Mouse (Mus musculus): Measurements from ENCODE around the gene C130032M10Rik.
"Not testable (repeated sequence)": the region's sequence is repeated elsewhere in the genome, so short reads cannot be mapped to it uniquely, and the experiment has no call there.

C130032M10Rik gene

DNA sequence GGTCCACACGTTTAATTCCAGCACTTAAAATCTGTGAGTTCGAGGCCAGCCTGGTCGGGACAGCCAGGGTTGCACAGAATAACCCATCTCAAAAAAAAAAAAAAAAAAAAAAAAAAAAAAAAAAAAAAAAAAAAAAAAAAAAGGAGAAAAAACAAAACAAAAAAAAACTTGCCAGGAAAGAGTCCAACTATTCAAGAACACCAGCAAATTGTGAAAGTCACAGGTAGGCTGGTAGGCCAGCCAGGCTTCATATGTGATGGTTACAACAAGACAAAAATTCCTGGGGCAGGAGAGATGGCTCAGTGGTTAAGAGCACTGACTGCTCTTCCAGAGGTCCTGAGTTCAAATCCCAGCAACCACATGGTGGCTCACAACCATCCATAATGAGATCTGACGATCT lies 5.0 kb downstream of the C130032M10Rik start:
- not testable (repeated sequence) for DNase-seq

- peak; percentile 38 for DNase-seq
Measured at GRCm38 (mm10) chr9:114522041-114522440, 6.5 kb downstream of the C130032M10Rik start.

DNA sequence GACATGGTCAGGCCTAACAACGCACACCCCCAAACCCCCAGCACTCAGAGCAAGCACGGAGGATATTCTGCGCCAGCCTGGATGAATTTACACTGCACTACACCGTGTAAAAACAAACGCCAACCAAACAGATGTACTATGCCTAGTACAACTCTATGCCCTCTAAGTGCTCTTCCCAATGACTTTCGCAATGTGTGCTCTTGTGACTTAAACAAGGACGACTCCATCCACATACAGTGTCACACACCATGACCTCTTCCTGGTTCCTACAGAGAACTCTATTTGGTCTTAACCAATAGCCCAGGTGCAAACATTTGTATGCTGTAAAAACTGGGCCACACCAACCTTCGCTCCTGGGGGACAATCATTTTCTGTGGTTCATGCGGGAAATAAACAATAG lies 7.0 kb downstream of the C130032M10Rik start:
- DNase-seq, result no peak

GRCm38 (mm10) chr9:114525073-114525633 lies 9.7 kb downstream of the C130032M10Rik start:
- no peak for DNase-seq

DNA sequence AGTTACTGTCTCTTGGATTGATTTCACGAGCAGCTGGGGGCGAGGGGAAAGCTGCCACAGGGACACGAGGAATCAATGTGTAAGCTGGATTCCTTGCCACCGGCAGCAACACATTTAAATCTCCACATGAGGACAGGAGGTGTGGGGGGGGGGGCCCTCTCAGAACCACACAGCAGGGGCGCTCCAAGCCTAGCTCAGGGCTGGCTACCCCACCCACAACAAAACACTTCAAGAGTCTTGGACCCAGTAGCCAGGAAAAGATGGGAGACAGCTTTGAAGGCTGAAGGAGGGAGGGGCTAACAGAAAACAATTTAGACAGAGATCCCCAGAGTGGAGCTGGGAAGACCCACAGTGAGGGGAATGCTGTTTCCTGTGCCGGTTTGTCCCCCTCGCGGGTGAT lies 10.4 kb downstream of the C130032M10Rik start:
- peak; percentile 58 for DNase-seq

- peak; percentile 56 for DNase-seq
Measured at GRCm38 (mm10) chr9:114526581-114526980, 11.1 kb downstream of the C130032M10Rik start.

- DNase-seq, result peak; percentile 87
Measured at GRCm38 (mm10) chr9:114527085-114527484, 11.6 kb downstream of the C130032M10Rik start.

DNA sequence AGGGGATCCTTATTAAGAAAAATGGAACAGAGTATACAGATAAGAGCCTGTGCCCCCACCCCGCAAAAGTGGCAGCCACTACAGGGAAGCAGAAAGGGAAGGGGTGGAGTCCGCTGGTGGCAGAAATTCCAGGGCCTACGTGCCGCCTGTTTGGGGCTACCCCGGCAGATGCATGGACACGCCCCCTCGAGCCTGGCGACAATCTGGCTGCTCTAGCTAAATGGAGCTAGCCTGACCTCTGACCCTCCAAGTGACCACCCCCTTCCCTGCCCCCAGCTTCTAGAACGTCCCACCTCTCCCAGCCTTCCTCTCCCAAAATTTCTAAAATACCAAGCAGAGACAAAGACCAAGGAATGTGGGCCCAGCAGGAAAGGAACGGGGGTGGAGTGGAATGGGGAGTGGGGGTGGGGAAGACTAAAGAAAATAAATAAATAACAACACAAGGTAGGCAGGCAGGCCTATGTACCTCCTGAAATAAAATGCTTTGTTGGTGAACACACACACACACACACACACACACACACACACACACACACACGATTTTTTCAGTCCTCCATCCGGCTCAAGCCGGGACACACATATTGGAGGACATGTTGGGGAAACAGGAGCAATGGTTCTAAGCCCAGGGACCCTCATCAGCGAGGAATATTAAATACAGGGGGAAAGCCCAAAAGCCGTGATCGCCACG lies 12.6 kb downstream of the C130032M10Rik start:
- peak; percentile 73 for DNase-seq

- DNase-seq, result no peak
Measured at GRCm38 (mm10) chr9:114528680-114529048, 13.2 kb downstream of the C130032M10Rik start.

GRCm38 (mm10) chr9:114531276-114531675 lies 15.8 kb downstream of the C130032M10Rik start:
- DNase-seq, result peak; percentile 56

- DNase-seq, result no peak
Measured at GRCm38 (mm10) chr9:114533848-114534247, 18.4 kb downstream of the C130032M10Rik start.

- DNase-seq, result no peak
Measured at GRCm38 (mm10) chr9:114534747-114535517, 19.4 kb downstream of the C130032M10Rik start.

GRCm38 (mm10) chr9:114536628-114537027 lies 21.1 kb downstream of the C130032M10Rik start:
- no peak for DNase-seq

- DNase-seq, result no peak
Measured at GRCm38 (mm10) chr9:114538996-114539563, 23.6 kb downstream of the C130032M10Rik start.

- DNase-seq, result no peak
Measured at GRCm38 (mm10) chr9:114541279-114541741, 25.8 kb downstream of the C130032M10Rik start.

DNA sequence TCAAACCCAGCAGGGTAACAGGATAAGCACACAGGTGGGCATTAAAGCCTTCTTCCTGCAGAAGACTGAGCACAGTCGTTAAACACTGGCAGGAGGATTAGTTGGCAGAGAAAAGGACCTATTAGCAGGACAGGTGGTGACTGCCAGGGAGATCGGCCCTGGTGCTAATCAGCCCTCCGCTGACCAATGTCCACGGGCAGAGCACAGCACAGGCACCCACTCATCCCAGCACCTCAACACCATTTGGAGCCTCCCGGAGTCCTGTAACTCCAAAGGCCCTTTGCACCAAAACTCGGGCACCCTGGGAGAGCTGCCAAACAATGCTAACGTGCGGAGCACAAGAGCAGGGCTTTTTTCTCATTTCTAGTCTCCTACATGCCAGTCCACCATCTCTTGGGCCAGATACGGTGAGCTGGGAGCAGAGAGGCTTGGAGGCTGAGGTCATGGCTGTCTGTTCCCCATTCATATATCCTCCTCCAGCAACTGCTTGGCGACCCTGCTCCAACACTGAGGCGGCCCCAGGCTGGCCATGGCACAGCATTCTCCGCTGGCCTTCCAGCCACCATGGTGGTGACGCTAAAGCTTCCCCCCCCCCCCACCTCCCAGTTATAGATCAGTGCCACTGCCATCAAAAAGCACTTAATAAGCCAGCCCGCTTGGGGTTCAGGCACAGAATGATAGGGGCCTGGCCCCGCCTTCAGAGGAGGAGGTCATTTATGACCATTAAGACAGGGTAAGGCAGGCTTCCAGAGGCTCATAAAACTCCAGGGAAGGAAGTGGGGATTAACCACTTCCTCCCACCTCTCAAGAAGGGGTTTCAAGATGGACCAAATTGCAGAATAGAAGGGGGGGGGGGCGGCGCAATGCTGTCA lies 28.6 kb downstream of the C130032M10Rik start:
- no peak for DNase-seq

DNA sequence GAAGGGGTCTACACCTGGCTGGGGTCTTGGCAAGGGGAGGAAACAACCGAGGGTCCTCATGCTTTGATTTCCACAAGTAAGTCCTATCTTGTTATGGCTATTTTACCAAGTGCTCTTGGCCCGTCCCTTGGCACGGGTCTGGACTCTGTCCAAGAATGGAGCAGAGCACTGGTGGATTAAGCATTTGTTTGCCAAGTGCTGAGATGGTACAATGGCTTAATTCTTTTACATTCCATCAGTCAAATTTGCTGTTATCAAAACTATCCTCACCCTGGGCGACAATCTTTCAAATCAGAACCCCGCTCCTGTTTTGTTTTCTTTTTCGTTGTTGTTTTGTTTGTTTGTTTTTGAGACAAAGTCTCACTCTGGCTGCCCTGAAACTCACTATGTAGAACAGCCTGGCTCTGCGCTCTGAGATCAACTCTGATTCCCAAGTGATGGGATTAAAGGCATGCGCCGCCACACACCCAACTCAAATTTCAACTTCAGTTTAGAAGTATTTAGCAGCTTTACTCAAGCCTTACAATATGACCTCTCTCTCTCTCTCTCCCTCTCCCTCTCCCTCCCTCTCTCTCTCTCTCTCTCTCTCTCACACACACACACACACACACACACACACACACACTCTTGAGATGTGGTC lies 29.4 kb downstream of the C130032M10Rik start:
- no peak for DNase-seq

DNA sequence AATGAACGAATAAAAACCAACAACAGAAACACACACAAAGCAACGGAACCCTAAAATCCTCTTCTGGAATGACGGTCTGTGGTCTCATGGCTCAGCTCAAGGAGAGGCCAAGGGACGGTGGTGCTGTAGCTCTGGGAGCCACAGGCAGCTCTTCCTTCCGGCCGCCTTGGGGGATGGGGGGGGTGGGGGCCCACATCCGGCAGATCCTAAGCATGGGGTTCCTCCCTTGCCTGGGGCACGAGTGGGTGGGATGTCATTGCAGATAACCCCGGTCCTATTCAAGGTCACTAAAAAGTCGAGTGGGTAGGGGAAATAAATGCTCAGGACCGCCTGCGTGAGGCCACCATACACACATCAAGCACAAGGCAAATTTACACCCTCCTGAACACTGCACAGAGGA lies 31.3 kb downstream of the C130032M10Rik start:
- DNase-seq, result no peak

DNA sequence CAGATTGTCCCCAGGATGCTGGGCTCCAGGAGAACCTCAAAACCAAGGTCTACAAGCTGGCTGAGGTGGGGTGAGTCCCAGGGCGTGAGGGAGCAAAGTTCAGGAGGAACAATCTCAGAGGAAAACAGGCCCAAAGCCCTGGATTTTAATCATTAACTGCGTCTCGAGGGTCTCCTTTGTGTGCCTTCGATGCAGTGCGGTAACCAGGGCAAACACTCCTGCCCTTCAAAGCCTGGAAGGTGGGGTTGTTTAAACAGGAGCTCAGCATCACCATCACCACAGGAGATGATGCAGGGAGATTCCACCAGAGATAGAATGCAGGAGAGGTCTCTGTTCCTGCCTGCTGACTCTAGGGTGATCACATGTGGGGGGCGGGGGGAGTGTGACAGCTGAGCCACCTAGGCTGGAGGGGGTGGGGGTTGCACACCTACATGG lies 32.2 kb downstream of the C130032M10Rik start:
- DNase-seq, result no peak

DNA sequence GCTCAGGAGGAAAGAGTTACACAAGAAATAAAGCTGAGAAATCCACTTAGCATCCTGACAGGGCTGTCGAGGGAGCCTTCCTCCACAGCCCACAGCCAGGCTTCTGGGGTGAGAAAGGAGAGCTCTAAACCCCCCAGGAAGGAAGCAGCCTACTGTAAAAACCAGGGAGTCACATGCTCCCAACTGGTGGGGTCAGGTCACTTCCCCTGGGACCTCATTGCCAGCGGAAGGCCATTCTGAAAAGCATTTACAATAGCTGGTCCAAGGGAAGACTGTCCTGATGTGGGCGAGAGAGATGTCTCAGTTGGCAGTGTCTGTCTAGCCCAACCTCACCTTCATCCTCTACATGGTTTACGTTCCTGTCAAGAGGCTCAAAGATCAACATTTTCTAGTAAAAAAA lies 33.0 kb downstream of the C130032M10Rik start:
- DNase-seq, result no peak

DNA sequence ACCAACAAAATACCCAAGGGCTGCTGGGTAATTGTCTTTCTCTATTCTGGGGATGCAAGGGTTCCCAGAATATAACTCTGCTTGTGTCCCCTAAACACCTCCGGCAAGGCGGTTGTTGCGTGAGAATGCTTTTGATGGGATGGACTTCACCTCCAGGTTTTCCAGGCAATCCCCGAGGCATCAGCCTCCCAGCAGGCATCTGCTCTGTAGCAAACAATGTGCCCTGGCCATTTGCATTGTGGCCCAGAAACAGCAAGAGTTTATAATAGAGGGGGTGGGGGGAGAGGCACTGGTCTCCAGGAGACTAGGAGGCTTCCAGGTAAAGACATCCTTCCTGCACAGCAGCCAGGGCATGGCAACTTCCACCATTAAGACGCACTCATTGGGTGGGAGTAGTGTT lies 33.6 kb downstream of the C130032M10Rik start:
- DNase-seq, result peak; percentile 82

DNA sequence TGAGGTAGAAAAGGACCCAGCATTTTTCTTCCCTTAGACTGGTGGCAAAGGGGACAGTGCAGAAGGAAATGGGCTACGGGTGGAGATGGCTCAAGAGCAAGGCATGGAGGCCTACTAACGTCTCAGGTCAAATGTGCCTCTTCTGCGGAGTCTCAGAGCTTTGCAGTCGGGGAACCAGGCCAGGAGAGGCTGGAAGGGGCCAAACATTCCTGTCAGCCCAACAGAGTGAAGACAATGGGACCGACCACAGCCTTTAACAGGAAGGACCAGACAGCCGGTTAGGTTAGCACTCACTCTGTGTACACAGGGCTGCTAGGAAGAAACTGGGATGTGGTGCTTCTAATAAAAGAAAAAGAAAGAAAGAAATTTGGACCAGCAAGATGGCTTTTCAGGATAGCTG lies 34.5 kb downstream of the C130032M10Rik start:
- no peak for DNase-seq
